Mouse (Mus musculus) embryo, embryonic 9.5 days (tissue): ENCODE measurements around the gene Rpl41.
"Not testable (repeated sequence)": the region's sequence is repeated elsewhere in the genome, so short reads cannot be mapped to it uniquely, and the experiment has no call there.

Experiments used
- DNase-seq: peaks from one replicate; pipeline ENCODE4 v3.0.0-alpha.2; 2017; ENCODE audit errors: extremely low spot score

The Rpl41 gene

DNA sequence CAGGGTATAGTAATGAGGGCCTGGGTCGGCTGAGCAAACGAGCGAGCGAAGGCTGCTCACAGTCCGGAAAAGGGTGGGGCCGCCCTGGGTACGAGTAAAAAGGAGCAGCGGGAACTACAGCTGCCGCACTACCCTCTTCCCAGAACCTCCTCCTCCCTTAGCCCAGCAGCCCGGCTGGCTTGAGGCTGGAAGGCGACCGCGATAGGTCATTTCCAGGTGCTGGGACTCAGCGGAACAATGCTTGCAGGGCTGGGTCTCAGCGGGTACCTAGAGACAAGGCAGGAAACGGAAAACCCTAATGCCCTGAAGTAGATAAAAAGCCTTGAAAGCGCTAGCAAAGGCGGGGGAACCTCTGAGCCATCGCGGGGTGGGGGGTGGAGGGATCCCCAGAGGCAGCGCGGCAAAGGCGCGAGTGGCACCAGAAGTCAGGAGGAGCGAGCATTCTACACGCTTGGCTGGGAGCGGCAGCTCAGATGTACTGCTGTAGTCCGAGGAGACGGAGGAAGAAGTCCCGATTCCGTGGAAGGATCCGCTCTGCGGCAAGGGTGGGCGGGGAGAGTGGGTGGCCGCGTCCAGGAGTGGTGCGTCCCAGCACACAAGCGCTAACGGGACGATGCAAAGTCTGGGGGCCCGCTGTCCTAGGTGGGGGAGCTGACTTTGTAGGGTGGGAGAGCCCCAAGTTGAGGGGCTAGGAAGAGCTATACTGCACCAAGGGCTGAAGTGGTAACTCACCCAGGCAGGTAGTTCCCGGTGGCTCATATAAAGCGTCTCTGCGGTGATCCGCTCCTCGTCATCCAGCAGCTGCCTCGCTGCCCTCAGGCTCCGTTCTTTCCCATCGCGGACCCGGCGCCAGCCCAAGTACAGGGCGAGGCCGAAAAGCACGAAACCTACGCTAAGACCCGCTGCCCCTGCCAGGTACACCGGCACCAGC is 24.1 kb downstream of the Rpl41 start:
- peak; percentile 72 for DNase-seq

DNA sequence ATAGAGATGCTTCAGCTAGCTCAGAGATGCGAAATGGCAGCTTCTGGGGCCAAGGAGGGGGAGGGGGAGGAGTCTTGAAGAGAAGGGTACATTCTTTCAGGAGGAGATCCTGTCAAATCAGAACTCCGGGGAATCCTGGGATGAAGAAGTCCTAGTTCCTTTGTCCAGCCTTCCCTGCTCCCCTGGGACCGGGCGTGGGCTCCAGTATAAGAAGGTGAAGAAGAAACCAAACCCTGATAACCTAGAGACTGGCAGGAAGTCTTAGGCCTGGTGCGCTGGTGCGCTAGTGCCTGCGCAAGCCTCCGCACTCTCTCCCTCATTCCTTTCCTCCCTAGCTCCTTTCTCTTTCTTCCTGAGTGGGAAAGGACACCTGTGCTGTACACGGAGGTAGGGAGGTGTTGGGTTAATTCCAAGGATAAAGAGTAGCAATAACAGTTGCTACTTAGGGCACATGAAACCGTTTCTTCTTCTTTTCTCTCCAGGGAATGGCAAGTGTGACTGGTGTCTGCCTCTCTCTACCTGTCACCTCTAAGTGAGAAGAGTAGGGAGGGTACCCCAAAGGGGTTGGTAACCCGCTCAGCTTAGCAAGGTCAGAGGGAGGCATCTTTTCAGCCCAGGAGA is 24.9 kb downstream of the Rpl41 start:
- no peak for DNase-seq

DNA sequence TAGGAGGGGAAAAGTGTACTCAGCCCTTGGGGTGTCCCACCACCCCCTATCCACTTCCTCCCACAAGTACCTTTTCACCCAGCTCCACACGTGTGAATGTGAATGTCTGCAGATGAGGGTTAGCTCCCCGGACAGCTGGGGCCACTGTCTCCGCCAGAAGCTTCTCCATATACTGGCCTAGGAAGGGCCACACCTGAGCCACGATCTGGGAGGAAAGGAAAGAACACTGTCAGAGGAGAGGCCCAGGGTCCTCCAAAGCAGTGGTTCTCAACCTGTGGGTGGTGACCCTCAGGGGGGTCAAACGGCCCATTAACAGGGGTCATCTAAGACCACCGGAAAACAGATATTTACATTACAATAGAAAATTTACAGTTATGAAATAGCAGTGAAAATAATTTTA is 26.8 kb downstream of the Rpl41 start:
- no peak for DNase-seq

DNA sequence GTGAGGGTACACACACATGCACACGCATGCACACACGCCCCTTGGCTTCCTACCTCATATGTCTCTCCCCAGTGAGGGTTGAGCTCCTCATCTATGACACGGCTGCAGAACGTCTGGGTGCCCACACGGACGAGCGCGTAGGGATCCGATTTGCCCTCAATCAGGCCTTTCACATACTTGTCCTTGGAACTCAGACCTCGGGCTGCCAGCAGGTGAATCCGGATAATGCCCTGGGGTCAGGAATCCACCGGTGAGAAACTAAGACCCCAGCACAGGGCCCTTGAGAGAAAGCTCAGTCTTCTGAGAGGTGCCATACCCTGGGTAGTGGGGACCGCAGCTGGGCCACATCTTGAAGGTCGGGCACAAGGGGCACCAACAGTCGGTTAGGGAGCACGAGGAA is 28.5 kb downstream of the Rpl41 start:
- DNase-seq: no peak

DNA sequence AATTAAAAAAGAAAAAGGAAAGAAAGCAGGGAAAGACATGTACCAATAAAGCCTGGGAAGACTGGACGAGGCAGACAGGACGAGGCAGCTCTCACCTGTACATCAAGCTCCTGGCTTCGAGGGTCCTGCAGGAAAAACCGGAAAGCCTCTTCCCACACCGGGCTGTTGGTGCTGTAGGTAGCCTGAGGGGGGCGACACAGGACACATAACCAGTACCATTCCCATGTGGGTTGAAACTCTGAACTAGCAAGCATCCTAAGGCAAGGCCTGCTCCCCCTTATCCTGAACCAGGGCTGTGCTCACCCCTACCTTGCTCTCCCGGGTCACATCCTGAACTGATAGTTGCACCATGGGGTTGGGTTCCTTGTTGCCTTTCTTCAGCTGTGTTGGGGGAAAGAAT is 30.3 kb downstream of the Rpl41 start:
- DNase-seq: no peak

DNA sequence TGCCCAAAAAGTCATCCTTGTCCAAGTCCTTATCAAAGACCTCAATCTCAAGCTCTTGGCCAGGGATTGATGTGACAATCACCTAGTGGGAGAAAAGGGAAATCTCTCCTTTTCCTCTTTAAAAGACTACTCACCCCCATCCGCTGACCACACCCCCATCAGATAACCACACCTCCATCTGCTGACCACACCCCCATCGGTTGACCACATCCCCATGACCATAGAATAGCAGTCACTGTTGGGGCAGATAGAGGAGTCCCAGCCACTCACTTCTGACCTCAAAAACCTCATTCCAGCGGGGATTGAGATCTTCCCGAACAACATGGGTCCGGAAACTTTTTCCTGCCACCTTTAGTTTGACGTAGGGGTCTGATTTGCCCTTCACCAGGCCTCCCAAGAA is 32.4 kb downstream of the Rpl41 start:
- no peak for DNase-seq

DNA sequence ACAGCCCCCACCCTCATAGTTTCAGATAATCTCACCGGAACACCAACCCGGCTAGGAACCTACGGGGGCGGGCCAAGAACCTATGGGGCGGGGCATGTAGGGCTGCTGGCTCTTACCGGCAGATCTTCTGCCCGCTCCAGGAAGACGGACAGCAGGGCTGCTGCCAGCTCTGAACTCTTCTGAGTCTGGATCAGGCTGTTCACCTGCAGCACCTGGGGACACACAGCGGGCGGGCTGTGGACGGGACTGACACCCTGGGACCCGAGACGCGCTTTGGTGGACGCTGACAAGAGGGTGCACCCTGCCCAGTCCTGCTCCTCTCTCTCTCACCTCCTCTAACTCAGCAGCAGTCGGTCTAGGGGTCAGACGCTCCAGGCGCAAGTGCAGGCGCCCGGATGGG is 33.1 kb downstream of the Rpl41 start:
- DNase-seq: no peak

DNA sequence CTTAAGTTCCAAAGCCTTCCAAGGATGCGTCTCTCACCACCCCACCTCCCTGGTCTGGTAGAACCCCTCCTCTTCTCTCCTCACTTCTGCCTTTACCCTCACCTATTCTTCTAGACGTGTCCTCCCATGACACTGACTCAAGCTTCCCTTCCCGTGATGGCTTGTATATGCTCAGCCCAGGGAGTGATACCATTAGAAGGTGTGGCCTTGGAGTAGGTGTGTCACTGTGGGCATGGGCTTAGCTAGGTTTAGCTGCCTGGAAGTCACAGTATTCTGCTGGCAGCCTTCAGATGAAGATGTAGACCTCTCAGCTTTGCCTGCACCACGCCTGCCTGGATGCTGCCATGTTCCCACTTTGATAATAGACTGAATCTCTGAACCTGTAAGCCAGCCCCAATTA is 34.1 kb downstream of the Rpl41 start:
- no peak for DNase-seq

DNA sequence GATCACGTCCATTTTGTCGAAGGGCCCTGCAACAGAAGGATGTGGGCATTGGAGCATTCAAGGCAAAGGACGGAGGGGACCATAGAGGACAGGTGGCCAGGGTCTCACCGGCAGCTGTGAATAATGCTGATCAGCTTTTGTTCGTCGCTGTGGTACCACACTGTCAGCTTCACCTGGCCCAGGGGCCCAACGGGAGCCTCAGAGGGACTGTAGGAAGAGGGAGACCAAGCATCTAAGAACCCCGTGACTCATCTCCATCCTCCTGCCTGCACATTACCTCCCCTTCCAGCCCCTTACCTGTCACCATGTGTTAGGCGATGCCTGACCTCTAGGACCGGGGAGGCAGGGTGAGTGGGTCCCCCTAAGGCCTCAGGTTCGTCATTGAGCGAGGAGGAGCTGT is 37.3 kb downstream of the Rpl41 start:
- no peak for DNase-seq

DNA sequence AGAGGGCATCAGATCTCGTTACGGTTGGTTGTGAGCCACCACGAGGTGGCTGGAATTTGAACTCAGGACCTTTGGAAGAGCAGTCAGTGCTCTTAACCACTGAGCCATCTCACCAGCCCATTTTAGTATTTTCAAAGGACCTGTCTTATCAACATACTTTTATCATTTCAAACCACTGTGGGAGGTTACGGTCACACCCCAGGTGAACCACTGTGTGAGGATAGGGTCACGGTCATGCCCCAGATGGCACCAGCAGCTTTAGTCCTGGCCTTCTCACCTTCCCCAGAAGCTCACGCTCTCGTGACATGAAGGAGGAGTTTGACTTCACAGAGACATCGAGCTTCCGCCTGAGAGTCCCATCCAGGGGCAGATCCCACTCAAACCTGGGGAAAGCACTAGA is 37.9 kb downstream of the Rpl41 start:
- DNase-seq: no peak

DNA sequence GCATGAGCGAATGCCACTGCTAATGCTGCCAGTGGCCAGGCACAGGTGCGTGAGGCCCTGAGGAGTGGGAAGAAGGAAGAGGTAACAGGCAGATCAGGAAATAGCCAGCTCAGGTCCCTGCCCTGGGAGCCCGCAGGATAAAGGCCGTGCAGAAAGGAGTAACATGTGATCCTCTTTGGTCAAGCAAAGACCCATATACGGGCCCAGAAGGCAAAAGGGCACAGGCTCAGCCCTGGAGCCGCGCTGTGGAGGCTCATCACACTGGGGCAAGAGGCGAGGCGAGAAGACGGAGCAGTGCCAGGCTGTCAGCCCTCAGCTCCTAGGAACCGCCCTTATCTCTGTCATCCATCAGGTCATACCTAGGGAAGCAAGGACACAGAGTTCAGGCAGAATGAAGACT is 38.8 kb downstream of the Rpl41 start:
- no peak for DNase-seq

DNA sequence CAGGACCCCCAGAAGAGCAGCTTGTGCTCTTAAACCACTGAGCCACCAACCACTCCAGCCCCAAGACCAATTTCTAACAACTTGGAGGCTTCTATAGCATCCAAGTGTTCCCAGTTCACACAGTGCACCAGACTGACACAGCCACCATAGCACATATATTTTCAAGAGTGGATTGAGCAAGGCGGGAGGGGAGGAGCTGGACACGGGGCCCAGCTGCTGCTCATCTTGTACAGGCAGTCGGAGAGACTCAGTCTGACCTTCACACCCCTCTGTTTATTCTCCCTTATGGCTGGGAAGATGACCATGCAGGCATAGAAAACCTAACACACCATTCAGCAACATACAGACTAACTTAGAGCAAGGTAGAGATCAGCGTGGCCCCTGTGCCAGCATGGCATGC is 39.3 kb downstream of the Rpl41 start:
- DNase-seq: no peak

DNA sequence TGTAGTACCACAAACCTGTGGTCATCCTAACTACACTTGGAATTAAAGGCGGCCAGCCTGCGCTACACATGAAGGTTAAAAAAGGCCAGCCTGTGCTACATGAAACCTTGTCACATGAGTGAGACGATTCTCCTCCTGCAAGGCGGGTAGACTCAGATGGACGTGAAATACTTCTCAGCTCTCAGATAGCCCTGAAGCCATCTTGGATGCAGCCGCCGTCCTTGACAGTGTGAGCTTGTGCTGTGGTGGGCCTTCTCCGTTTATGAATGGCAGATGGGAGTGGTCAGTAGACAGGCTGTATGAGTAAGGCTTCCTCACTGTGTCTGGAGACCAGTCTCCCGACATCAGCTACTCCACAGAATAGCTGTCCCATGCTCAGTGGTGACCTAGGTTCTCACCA is 39.9 kb downstream of the Rpl41 start:
- no peak for DNase-seq

DNA sequence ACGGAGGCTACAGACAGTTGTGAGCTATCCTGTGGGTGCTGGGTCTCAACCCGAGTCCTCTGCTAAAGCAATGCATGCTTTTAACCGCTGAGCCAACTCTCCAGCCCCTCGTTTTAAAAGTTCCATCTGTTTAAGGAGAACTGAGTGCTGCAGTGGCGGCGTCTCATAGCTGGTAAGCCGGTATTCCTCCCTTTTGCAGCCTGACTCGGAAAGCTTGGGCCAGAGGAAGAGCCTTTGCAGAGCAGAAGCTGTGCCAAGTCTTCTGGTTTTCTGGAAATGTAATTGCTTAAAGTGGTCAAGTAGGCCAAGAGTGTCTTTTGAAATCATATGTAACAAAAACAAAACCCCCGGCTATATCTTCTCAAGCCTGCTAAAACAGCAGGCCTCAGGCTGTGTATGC is 40.8 kb downstream of the Rpl41 start:
- no peak for DNase-seq

DNA sequence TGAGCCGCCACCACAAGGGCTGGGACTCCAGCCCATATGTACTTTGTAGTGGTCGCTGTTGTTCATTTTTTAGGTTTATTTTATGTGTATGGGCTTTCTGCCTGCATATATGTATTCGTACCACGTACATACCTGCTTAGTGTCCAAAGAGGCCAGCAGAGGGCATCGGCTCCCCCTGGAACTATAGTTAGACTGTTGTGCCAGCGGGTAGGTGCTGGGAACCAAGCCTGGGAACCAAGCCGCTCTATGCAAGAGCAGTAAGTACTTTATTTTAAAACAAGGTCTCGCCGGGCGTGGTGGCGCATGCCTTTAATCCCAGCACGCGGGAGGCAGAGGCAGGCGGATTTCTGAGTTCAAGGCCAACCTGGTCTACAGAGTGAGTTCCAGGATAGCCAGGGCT is 43.1 kb downstream of the Rpl41 start:
- no peak for DNase-seq

DNA sequence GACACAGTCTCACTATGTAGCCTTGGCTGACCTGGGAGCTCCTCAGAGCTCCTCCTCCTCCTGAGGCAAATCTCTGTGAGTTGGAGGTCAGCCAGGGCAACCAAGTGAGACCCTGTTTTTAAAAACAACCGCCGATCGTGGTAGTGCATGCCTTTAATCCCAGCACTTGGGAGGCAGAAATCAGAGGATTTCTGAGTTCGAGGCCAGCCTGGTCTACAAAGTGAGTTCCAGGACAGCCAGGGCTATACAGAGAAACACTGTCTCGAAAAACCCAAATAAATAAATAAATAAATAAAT is 43.8 kb downstream of the Rpl41 start:
- DNase-seq: not testable (repeated sequence)

DNA sequence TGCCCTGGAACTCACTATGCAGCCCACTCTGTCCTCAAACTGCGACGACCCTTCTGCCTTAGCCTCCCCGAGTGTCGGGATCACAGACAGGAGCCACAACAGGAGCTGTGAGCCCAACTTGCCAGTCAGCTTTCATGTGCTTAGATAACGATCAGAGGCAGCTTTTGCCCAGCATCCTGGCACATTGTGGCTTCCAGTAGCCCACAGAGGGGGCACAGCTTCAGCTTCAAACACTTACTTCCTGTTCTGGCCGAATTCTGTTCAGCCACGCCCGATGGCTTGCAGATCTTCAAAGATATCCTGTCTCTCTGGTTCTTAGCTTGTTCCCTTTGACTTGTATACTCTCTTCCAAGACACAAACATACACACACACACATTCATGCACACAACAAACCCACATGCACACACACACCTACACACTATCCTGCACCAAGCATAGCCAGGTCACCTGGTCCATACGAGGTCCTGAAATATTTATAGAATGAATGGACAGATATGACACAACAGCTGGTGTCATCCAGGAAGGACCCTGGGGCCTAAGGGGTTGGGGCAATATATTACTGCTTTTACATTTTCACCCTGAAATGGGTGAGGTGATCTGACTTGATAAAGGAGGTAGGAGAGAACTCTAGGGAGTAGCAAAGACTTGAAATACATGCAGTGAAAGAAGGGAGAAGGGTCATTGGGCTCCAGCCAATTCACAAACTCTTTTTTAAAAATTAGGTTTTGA is 44.3 kb downstream of the Rpl41 start:
- DNase-seq: no peak

DNA sequence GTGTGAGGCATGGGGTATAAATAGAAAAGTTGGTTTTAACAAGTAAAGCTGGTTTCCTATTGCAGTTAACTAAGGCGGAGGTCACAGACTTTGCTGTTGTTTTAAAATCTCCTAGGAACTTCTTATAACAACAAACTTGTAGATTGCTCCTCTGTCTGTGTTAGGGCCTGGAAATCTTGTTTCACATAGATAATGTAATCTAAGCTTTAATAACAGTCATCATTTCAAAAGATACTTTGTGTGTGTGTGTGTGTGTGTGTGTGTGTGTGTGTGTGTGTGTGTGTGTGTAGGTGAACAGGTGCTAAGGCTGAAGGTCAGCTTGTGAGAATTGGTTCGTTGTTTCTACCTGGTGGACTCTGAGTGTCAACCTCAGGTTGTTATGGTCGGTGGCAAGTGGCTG is 45.1 kb downstream of the Rpl41 start:
- no peak for DNase-seq

DNA sequence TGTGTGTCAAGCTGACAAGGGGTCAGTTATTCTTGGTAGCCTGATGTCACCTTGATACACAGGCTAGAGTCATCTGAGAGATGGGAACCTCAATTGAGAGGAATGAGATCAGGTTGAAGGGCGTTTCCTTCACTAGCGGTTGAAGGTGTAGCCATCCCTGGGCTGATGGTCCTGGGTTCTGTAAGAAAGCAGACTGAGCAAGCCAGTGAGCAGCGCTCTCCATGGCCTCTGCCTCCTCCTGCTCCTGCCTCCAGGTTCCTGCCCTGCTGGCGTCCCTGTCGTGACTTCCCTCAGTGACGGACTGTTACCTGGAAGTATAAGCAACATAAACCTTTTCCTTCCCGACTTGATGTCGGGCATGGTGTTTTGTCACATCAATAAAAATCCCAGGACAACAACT is 45.6 kb downstream of the Rpl41 start:
- no peak for DNase-seq

DNA sequence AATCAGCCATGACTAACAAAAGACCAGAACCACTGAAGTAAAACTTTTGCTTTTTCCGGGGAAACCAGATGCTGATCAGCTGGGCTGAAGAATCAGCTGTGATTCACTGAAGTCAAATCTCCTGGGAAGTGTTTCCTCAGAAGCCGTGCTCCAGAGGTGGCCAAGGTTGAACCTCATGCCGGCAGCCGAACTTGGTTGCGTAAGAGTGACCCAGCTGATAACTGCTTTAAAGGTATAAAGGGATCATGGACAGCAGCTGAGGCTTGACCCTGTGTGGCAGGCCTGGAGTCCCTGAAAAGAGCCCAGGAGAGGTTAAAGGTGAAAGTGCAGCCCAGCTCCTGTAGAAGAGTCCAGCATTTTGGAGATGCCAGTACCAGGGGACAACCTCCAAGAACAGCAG is 46.8 kb downstream of the Rpl41 start:
- DNase-seq: no peak

DNA sequence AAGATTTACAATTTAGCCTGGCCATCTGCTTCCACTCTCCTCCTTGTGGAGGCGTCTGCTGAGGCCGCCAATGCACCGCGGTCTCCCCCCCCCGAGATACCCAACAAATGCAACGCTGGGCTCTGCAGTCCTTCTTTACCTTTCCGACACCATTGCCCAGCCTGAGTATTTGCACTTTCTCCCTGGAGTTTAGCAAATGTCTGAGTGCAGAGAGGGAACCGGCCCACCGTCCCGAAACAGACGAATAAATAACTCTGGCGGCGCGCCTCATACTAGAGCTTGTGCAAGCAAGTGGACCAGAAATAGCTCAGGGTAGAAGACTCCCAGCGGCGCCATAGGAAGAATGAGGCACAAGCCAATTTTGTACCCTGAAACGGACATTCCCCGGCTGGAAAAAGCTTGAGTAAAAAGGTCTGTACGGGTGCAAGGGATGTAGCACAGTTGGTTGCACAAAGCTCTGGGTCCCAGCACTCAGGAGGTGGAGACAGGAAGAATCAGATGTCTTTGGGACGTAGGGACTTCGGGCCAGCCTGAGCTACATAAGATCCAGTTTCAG is 49.9 kb downstream of the Rpl41 start:
- DNase-seq: peak; percentile 61

DNA sequence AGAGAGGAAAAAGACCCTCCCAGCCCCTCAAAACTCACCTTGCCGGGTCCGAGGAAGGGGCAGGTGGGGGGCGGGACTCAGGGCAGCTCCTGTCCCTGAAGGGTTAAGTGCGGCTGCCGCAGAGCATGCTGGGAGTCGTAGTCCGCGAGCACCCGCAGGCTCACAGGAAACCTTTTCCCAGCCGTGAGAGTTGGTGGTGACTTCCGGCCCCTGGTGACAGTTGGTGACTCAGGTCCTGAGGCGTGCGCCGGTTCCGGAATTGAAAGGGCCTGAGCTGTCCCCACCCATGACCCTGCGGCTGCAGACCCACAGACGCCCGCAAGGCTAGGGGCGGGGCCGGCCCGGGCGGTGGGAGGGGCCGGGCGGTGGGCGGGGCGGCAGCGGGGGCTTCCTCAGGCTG is 50.5 kb downstream of the Rpl41 start, which contains the start of gene Myl6b:
Gene Myl6b (minus strand): TSS at position 96 of the 400 bp plus-strand sequence.
- DNase-seq: peak; percentile 94
